Mouse (Mus musculus) cerebellum, adult 2 months (tissue): ENCODE data around the gene Btg1.

Experiments
- CTCF ChIP-seq: fragments of 200-500 bp; IDR thresholded peaks from 2 replicates; pipeline ENCODE4 v1.5.1; 2011; ENCODE audit warnings: low read depth, mild to moderate bottlenecking, control low read depth, low read length, moderate library complexity, borderline replicate concordance; ENCODE audit not compliant: insufficient read depth
- POLR2A ChIP-seq: fragments of 200-500 bp; IDR thresholded peaks from 2 replicates; pipeline ENCODE4 v1.6.1; 2011; ENCODE audit warnings: low read length, control low read depth, borderline replicate concordance; ENCODE audit not compliant: insufficient read depth

DNA sequence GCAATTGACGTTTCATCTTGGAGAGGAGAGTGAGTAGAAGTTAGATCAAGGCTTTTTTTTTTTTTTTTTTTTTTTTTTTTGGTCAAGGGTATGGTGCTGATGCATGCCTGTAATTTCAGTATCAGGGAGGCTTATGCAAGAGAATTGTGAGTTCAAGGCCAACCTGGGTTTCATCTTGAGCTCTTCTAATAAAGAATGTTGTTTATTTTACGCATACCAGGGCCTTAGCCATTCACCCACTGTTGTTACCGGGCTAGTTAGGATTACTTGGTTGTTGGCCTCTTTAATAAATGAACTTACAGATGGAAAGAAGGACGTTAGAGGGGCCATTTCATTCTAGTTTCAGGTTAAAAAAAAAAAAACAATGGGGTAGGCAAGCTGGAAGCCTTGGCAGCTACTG lies 25.2 kb downstream of the Btg1 start:
- TF ChIP-seq CTCF (no peak), POLR2A (no peak)
